Mouse (Mus musculus) embryonic facial prominence, embryonic 10.5 days (tissue): Measurements from ENCODE around the gene Gtf2e1. TPM values are rescaled to one million over a fixed set of nuclear protein-coding genes. Genes with fewer than 3 reads are reported as not detected.

ENCODE experiments used
- DNase-seq: peaks from one replicate; pipeline ENCODE4 v3.0.0-alpha.2; 2017; ENCODE audit warnings: low spot score
- H3K27ac ChIP-seq: fragments of 300-500 bp; sonication (generic); replicated peaks from 2 replicates; pipeline ENCODE4 v1.5.1; 2016; ENCODE audit warnings: mild to moderate bottlenecking
- H3K27me3 ChIP-seq: fragments of 300-500 bp; sonication (generic); replicated peaks from 2 replicates; pipeline ENCODE4 v1.6.1; 2016; ENCODE audit warnings: low read depth, mild to moderate bottlenecking; ENCODE audit not compliant: poor library complexity, severe bottlenecking
- H3K36me3 ChIP-seq: fragments of 300-500 bp; sonication (generic); replicated peaks from 2 replicates; pipeline ENCODE4 v1.6.1; 2016; ENCODE audit warnings: mild to moderate bottlenecking, moderate library complexity
- H3K4me1 ChIP-seq: fragments of 300-500 bp; sonication (generic); 2 replicates; pipeline ENCODE4 v1.6.1; 2016
- H3K4me3 ChIP-seq: fragments of 300-500 bp; sonication (generic); 2 replicates; pipeline ENCODE4 v1.5.1; 2016; ENCODE audit warnings: mild to moderate bottlenecking, moderate library complexity
- H3K9me3 ChIP-seq: fragments of 300-500 bp; sonication (generic); 2 replicates; pipeline ENCODE4 v1.6.1; 2016; ENCODE audit warnings: mild to moderate bottlenecking
- WGBS: fragments of 180-500 bp; shearing (Covaris S2); methylation state at CpG from one replicate; pipeline ENCODE4 v1.1.7; 2016; 5-methylcytosine and 5-hydroxymethylcytosine counted together
- polyA plus RNA-seq: library from polyadenylated mRNA; unstranded; fragments of >200 nt; fragmentation: Nextera tagmentation; extraction: Ambion mirVana; gene quantifications from 2 replicates; pipeline ENCODE4 v1.2.1, GENCODE M21; 2016

Gene Gtf2e1
- polyA plus RNA-seq, 1 experiment from 2014 or later: 44.9 TPM

- H3K9me3 ChIP-seq: no peaks in the 10 kb centered on the region
- peaks cover 66% of the 10 kb centered on the region for H3K36me3 ChIP-seq
Observed at GRCm38 (mm10) chr16:37511489-37511888, 28.1 kb downstream of the Gtf2e1 start.

GRCm38 (mm10) chr16:37506751-37507150 lies 32.8 kb downstream of the Gtf2e1 start:
- 95% methylated on average over 9 of the region's 9 CpGs for WGBS
- no peaks in the 10 kb centered on the region for H3K9me3 ChIP-seq

More at GRCm38 (mm10) chr16:37511489-37511888, 28.1 kb downstream of the Gtf2e1 start:
- H3K27me3 ChIP-seq: no peaks in the 10 kb centered on the region
- WGBS: 96% methylated on average over 15 of the region's 15 CpGs
- H3K4me3 ChIP-seq: no peak overlapping the region
- no peak overlapping the region for H3K27ac ChIP-seq
- H3K4me1 ChIP-seq: no peaks in the 10 kb centered on the region
- no peak for DNase-seq

GRCm38 (mm10) chr16:37504517-37504916 lies 35.1 kb downstream of the Gtf2e1 start:
- H3K9me3 ChIP-seq: no peaks in the 10 kb centered on the region
- no peaks in the 10 kb centered on the region for H3K27me3 ChIP-seq
- peaks cover 5% of the 10 kb centered on the region for H3K36me3 ChIP-seq
- H3K4me1 ChIP-seq: no peaks in the 10 kb centered on the region
- H3K27ac ChIP-seq: no peak overlapping the region
- no peak overlapping the region for H3K4me3 ChIP-seq
- DNase-seq: no peak
- WGBS: 63% methylated on average over 1 of the region's 1 CpGs

More at GRCm38 (mm10) chr16:37506751-37507150, 32.8 kb downstream of the Gtf2e1 start:
- no peaks in the 10 kb centered on the region for H3K4me1 ChIP-seq
- H3K27me3 ChIP-seq: no peaks in the 10 kb centered on the region
- no peak overlapping the region for H3K27ac ChIP-seq
- peaks cover 24% of the 10 kb centered on the region for H3K36me3 ChIP-seq
- DNase-seq: no peak
- no peak overlapping the region for H3K4me3 ChIP-seq

- DNase-seq: no peak
- H3K27ac ChIP-seq: no peak overlapping the region
- no peak overlapping the region for H3K4me3 ChIP-seq
- H3K36me3 ChIP-seq: no peaks in the 10 kb centered on the region
- 85% methylated on average over 9 of the region's 9 CpGs for WGBS
- no peaks in the 10 kb centered on the region for H3K4me1 ChIP-seq
- no peaks in the 10 kb centered on the region for H3K27me3 ChIP-seq
- no peaks in the 10 kb centered on the region for H3K9me3 ChIP-seq
Observed at GRCm38 (mm10) chr16:37498581-37498980, 41.0 kb downstream of the Gtf2e1 start.

GRCm38 (mm10) chr16:37495017-37495416 lies 44.6 kb downstream of the Gtf2e1 start:
- Histone ChIP-seq H3K27ac (no peak overlapping the region), H3K27me3 (no peaks in the 10 kb centered on the region), H3K36me3 (no peaks in the 10 kb centered on the region), H3K4me3 (no peak overlapping the region), H3K9me3 (no peaks in the 10 kb centered on the region), H3K4me1 (no peaks in the 10 kb centered on the region)
- no peak for DNase-seq
- 86% methylated on average over 6 of the region's 6 CpGs for WGBS

- WGBS: 85% methylated on average over 3 of the region's 3 CpGs
- Histone ChIP-seq H3K9me3 (no peaks in the 10 kb centered on the region), H3K4me3 (no peak overlapping the region), H3K27me3 (no peaks in the 10 kb centered on the region), H3K36me3 (no peaks in the 10 kb centered on the region), H3K4me1 (no peaks in the 10 kb centered on the region), H3K27ac (no peak overlapping the region)
- peak; percentile 17 for DNase-seq
Observed at GRCm38 (mm10) chr16:37486826-37487612, 52.6 kb downstream of the Gtf2e1 start.

- 82% methylated on average over 10 of the region's 10 CpGs for WGBS
- no peaks in the 10 kb centered on the region for H3K4me1 ChIP-seq
- no peaks in the 10 kb centered on the region for H3K36me3 ChIP-seq
- H3K27me3 ChIP-seq: no peaks in the 10 kb centered on the region
- no peaks in the 10 kb centered on the region for H3K9me3 ChIP-seq
- no peak for DNase-seq
- H3K27ac ChIP-seq: no peak overlapping the region
- no peak overlapping the region for H3K4me3 ChIP-seq
Observed at GRCm38 (mm10) chr16:37478311-37479291, 61.0 kb downstream of the Gtf2e1 start.

- H3K4me1 ChIP-seq: no peaks in the 10 kb centered on the region
- H3K4me3 ChIP-seq: no peak overlapping the region
- no peak for DNase-seq
- no peaks in the 10 kb centered on the region for H3K36me3 ChIP-seq
- H3K27ac ChIP-seq: no peak overlapping the region
- H3K9me3 ChIP-seq: no peaks in the 10 kb centered on the region
- WGBS: 66% methylated on average over 5 of the region's 5 CpGs
- H3K27me3 ChIP-seq: no peaks in the 10 kb centered on the region
Observed at GRCm38 (mm10) chr16:37472620-37473312, 66.8 kb downstream of the Gtf2e1 start.

GRCm38 (mm10) chr16:37469595-37469994 lies 70.0 kb downstream of the Gtf2e1 start:
- no peak overlapping the region for H3K4me3 ChIP-seq
- H3K9me3 ChIP-seq: no peaks in the 10 kb centered on the region
- DNase-seq: no peak
- no peaks in the 10 kb centered on the region for H3K4me1 ChIP-seq
- WGBS: 87% methylated on average over 3 of the region's 3 CpGs
- H3K27ac ChIP-seq: no peak overlapping the region
- no peaks in the 10 kb centered on the region for H3K27me3 ChIP-seq
- H3K36me3 ChIP-seq: no peaks in the 10 kb centered on the region

- no peak overlapping the region for H3K4me3 ChIP-seq
- no peaks in the 10 kb centered on the region for H3K27me3 ChIP-seq
- H3K9me3 ChIP-seq: no peaks in the 10 kb centered on the region
- DNase-seq: no peak
- no peaks in the 10 kb centered on the region for H3K4me1 ChIP-seq
- H3K36me3 ChIP-seq: no peaks in the 10 kb centered on the region
- 91% methylated on average over 6 of the region's 6 CpGs for WGBS
- H3K27ac ChIP-seq: no peak overlapping the region
Observed at GRCm38 (mm10) chr16:37463981-37464380, 75.6 kb downstream of the Gtf2e1 start.

GRCm38 (mm10) chr16:37462886-37463285 lies 76.7 kb downstream of the Gtf2e1 start:
- no peaks in the 10 kb centered on the region for H3K4me1 ChIP-seq
- H3K36me3 ChIP-seq: no peaks in the 10 kb centered on the region
- no peaks in the 10 kb centered on the region for H3K9me3 ChIP-seq
- H3K27me3 ChIP-seq: no peaks in the 10 kb centered on the region
- no peak overlapping the region for H3K4me3 ChIP-seq
- DNase-seq: no peak
- WGBS: 79% methylated on average over 4 of the region's 4 CpGs
- no peak overlapping the region for H3K27ac ChIP-seq

- WGBS: 94% methylated on average over 4 of the region's 4 CpGs
- no peak for DNase-seq
- no peak overlapping the region for H3K4me3 ChIP-seq
- H3K4me1 ChIP-seq: no peaks in the 10 kb centered on the region
- H3K27ac ChIP-seq: no peak overlapping the region
- H3K9me3 ChIP-seq: no peaks in the 10 kb centered on the region
- no peaks in the 10 kb centered on the region for H3K27me3 ChIP-seq
- no peaks in the 10 kb centered on the region for H3K36me3 ChIP-seq
Observed at GRCm38 (mm10) chr16:37461601-37462000, 78.0 kb downstream of the Gtf2e1 start.
